Mouse (Mus musculus): ENCODE data around the gene Bbip1. TPM values are rescaled to one million over a fixed set of nuclear protein-coding genes. Genes with fewer than 3 reads are reported as not detected.

Bbip1 gene
- polyA plus RNA-seq, 1 experiment = 63.0 TPM

DNA sequence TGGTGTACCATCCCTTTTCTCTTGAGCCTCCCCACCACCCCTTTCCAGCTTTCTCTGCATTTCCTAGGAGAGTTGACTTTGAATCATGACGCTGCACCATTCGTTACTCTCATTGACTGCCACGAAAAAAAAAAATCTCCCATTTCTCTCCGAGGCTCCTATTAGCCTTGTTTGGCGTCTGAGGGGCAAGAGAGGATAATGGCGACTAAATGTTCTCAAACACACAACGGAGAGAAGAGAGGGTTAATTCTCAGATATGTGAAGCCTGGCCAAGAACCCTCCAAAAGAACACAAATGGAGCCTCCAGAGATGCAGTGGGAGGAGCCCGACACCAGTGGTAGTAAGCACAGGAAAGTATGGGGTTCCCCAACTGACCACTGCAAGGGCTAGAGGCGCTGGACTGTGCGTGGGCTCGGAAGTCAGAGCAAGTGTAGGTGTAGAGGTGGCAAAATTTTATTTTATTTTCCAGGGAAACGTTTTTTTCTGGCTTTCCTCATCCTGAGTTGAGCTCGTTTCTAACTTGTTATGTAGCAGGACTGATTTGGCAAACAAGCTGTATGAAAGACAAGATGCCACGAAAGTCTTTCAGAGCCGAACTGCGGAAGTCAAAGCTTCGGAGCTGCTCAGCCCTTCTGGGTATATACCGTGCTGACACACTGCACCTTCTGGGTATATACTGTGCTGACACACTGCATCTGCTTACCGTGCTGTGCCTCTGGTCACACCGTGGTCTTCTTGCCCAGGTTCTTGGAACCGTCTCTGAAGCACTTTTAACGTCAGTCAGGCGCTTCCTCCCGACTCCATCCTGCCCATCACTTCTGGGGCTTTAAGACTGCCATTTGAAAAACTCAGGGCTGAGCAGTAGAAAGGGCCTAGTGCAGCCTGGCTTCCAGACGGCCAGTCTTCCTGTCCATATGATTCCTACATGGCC lies 45.2 kb downstream of the Bbip1 start:
- no peak overlapping the region for H3K27ac ChIP-seq (ENCODE audit: control insufficient read depth, insufficient read depth, low read depth, low read length)

DNA sequence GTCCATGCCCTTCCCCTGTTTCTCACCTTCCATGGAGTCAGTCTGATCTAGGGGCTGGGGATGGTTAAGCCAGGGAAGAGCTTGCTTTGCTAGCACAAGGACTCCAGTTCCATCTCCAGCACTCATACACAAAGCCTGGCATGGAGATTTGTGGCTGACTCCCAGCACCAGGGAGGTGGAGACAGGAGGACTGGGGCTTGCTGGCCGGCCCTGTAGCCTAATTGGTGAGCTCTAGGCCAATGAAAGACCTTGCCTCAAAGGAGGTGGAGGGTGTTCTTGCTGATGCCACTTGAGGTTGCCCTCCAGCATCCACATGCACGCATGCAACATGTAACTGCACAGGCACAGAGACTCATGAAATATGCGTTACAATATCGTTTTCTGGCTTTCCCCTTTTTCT lies 45.9 kb downstream of the Bbip1 start:
- Histone ChIP-seq H3K4me3 (ENCODE audit: control insufficient read depth, low read depth, low read length) (no peak overlapping the region), H3K27ac (ENCODE audit: control insufficient read depth, insufficient read depth, low read depth, low read length) (no peak overlapping the region), H3K4me1 (ENCODE audit: control insufficient read depth, insufficient read depth, low read length) (peaks cover 7% of the 10 kb centered on the region), H3K36me3 (ENCODE audit: control insufficient read depth, insufficient read depth, low read length) (no peaks in the 10 kb centered on the region), H3K27me3 (ENCODE audit: control insufficient read depth, insufficient read depth, low read length) (no peaks in the 10 kb centered on the region)
- TF ChIP-seq POLR2A (IDR thresholded peaks at IDR 0.05; ENCODE audit: control insufficient read depth, low read depth, low read length) = no peak
- no peak for TF ChIP-seq CTCF (IDR thresholded peaks at IDR 0.05; ENCODE audit: control insufficient read depth, insufficient read depth, insufficient replicate concordance, low read depth, low read length)

More for the DNA sequence above, 45.2 kb downstream of the Bbip1 start:
- H3K27me3 ChIP-seq (ENCODE audit: control insufficient read depth, insufficient read depth, low read length) = no peaks in the 10 kb centered on the region
- H3K4me1 ChIP-seq (ENCODE audit: control insufficient read depth, insufficient read depth, low read length) = peaks cover 7% of the 10 kb centered on the region
- H3K4me3 ChIP-seq (ENCODE audit: control insufficient read depth, low read depth, low read length) = no peak overlapping the region; the same call in 1 of the 2 replicates
- TF ChIP-seq POLR2A (IDR thresholded peaks at IDR 0.05; ENCODE audit: control insufficient read depth, low read depth, low read length) = no peak
- TF ChIP-seq CTCF (IDR thresholded peaks at IDR 0.05; ENCODE audit: control insufficient read depth, insufficient read depth, insufficient replicate concordance, low read depth, low read length) = no peak
- H3K36me3 ChIP-seq (ENCODE audit: control insufficient read depth, insufficient read depth, low read length) = no peaks in the 10 kb centered on the region

DNA sequence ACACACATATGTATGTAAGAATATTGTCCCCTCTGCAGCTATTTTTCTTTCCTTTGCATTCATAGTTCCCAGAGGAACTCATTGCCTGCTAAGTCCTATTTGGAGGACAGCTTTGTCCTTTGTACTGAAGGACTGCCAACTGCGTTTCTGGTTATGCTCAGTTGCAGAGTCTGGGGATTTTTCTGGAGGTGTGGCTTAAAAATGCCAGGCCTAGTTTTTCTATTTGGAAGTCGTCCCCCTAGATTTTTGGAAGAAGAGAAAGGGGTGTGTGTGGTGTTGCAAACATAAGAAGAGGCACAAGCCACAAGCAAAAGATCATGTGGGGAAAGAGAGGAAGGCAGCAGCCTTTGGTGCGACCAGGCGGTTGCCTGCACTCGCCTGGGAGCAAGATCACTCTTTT lies 46.4 kb downstream of the Bbip1 start:
- no peak overlapping the region for H3K27ac ChIP-seq (ENCODE audit: control insufficient read depth, insufficient read depth, low read depth, low read length)
- no peaks in the 10 kb centered on the region for H3K36me3 ChIP-seq (ENCODE audit: control insufficient read depth, insufficient read depth, low read length)
- no peaks in the 10 kb centered on the region for H3K27me3 ChIP-seq (ENCODE audit: control insufficient read depth, insufficient read depth, low read length)
- TF ChIP-seq POLR2A (IDR thresholded peaks at IDR 0.05; ENCODE audit: control insufficient read depth, low read depth, low read length) = no peak
- no peak for TF ChIP-seq CTCF (IDR thresholded peaks at IDR 0.05; ENCODE audit: control insufficient read depth, insufficient read depth, insufficient replicate concordance, low read depth, low read length)
- H3K4me1 ChIP-seq (ENCODE audit: control insufficient read depth, insufficient read depth, low read length) = peaks cover 7% of the 10 kb centered on the region
- no peak overlapping the region for H3K4me3 ChIP-seq (ENCODE audit: control insufficient read depth, low read depth, low read length)

DNA sequence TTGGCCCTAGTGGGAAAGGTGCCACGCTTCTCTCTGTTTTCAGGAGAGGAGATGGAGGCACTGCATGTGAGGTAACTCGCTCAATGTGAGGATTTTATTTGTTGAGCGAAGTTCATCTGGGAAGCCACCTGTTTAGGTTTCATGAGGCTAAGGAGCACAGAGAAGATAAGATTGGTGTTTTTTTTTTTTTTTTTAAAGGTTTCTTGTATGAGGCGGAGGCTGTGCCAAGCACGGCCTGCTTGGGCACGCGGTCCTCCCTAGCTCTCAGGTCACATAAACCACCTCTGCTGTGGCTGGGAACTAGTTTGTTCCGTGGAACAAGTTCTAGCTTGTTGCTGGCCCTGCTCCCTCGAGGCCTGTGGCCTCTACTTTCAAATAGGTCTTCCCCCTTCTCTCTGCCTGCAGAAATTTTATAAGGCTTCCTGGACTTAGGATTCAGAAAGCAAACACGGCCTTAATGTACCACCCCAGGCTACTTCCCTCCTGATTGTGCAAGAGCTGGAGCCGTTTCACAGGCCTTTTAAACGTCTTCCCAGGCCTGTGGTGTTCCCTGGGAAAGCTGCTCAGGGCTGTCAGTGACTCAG lies 49.8 kb downstream of the Bbip1 start:
- no peak overlapping the region for H3K27ac ChIP-seq (ENCODE audit: control insufficient read depth, insufficient read depth, low read depth, low read length)

DNA sequence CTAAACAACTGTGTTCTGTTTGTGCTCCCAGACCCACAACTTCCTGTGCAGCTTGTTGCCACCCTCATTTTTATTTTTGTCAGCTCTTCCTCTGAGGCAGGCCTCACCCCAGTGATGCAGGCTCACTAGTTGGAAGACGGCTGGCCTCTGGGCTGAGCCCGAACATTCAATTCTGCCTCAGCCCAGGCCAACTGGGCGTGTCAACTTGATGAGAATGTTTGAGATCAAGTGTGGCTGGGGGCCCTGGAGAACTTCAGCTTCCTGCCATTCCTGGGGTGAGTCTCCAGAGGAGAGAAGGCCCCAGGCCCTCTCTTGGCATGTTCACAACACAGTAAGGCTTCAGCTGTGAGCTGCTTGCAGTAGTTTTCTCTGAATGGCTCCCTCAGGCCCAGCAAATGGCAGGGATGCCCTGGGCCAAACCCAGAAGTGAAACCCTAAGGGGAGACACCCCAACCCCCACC lies 50.7 kb downstream of the Bbip1 start:
- Histone ChIP-seq H3K36me3 (ENCODE audit: control insufficient read depth, insufficient read depth, low read length) (no peaks in the 10 kb centered on the region), H3K4me1 (ENCODE audit: control insufficient read depth, insufficient read depth, low read length) (no peaks in the 10 kb centered on the region; the same call in 1 of the 2 replicates), H3K27ac (ENCODE audit: control insufficient read depth, insufficient read depth, low read depth, low read length) (no peak overlapping the region), H3K27me3 (ENCODE audit: control insufficient read depth, insufficient read depth, low read length) (no peaks in the 10 kb centered on the region), H3K4me3 (ENCODE audit: control insufficient read depth, low read depth, low read length) (no peak overlapping the region)
- no peak for TF ChIP-seq CTCF (IDR thresholded peaks at IDR 0.05; ENCODE audit: control insufficient read depth, insufficient read depth, insufficient replicate concordance, low read depth, low read length)
- no peak for TF ChIP-seq POLR2A (IDR thresholded peaks at IDR 0.05; ENCODE audit: control insufficient read depth, low read depth, low read length)

More for the DNA sequence above, 49.8 kb downstream of the Bbip1 start:
- TF ChIP-seq POLR2A (IDR thresholded peaks at IDR 0.05; ENCODE audit: control insufficient read depth, low read depth, low read length) = no peak
- TF ChIP-seq CTCF (IDR thresholded peaks at IDR 0.05; ENCODE audit: control insufficient read depth, insufficient read depth, insufficient replicate concordance, low read depth, low read length) = no peak
- no peak overlapping the region for H3K4me3 ChIP-seq (ENCODE audit: control insufficient read depth, low read depth, low read length)
- H3K27me3 ChIP-seq (ENCODE audit: control insufficient read depth, insufficient read depth, low read length) = no peaks in the 10 kb centered on the region
- H3K36me3 ChIP-seq (ENCODE audit: control insufficient read depth, insufficient read depth, low read length) = no peaks in the 10 kb centered on the region
- no peaks in the 10 kb centered on the region; the same call in 1 of the 2 replicates for H3K4me1 ChIP-seq (ENCODE audit: control insufficient read depth, insufficient read depth, low read length)

- Histone ChIP-seq H3K4me3 (ENCODE audit: control insufficient read depth, low read depth, low read length) (no peak overlapping the region), H3K27ac (ENCODE audit: control insufficient read depth, insufficient read depth, low read depth, low read length) (no peak overlapping the region), H3K36me3 (ENCODE audit: control insufficient read depth, insufficient read depth, low read length) (no peaks in the 10 kb centered on the region), H3K4me1 (ENCODE audit: control insufficient read depth, insufficient read depth, low read length) (no peaks in the 10 kb centered on the region; the same call in 1 of the 2 replicates), H3K27me3 (ENCODE audit: control insufficient read depth, insufficient read depth, low read length) (no peaks in the 10 kb centered on the region)
- TF ChIP-seq POLR2A (IDR thresholded peaks at IDR 0.05; ENCODE audit: control insufficient read depth, low read depth, low read length) = no peak
- no peak for TF ChIP-seq CTCF (IDR thresholded peaks at IDR 0.05; ENCODE audit: control insufficient read depth, insufficient read depth, insufficient replicate concordance, low read depth, low read length)
These were observed 51.5 kb downstream of the Bbip1 start for GRCm38 (mm10) chr19:53892838-53893359.

DNA sequence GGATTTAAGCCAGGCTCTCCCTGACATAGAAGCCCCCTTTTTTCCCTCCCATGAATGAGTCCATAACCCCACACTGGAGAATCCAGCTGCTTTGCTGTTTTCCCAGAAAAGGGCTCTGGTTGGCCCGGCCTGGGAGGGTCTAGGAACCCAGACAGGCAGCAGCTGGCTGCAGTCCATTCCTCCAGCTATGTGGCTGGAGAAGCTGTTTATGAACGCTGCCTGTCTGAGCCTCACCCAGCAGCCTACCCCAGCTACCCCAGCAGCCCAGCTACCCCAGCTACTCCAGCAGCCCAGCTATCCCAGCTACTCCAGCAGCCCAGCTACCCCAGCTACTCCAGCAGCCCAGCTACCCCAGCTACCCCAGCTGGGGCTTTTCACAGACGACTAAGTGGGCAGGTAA lies 52.4 kb downstream of the Bbip1 start, which contains the start of gene Pdcd4:
TSS of gene Pdcd4 (plus strand) at position 171 of the 400 bp plus-strand sequence.
- TF ChIP-seq POLR2A (IDR thresholded peaks at IDR 0.05; ENCODE audit: control insufficient read depth, low read depth, low read length) (no peak), CTCF (IDR thresholded peaks at IDR 0.05; ENCODE audit: control insufficient read depth, insufficient read depth, insufficient replicate concordance, low read depth, low read length) (no peak)
- Histone ChIP-seq H3K27me3 (ENCODE audit: control insufficient read depth, insufficient read depth, low read length) (no peaks in the 10 kb centered on the region), H3K27ac (ENCODE audit: control insufficient read depth, insufficient read depth, low read depth, low read length) (peak within 1 kb of the TSS; percentile 60), H3K36me3 (ENCODE audit: control insufficient read depth, insufficient read depth, low read length) (no peaks in the 10 kb centered on the region), H3K4me1 (ENCODE audit: control insufficient read depth, insufficient read depth, low read length) (no peaks in the 10 kb centered on the region; the same call in 1 of the 2 replicates), H3K4me3 (ENCODE audit: control insufficient read depth, low read depth, low read length) (no peak within 1 kb of the TSS)
